Mouse (Mus musculus) thymus, adult 18-20 months (tissue): ENCODE data around the gene Cisd1.
A peak's percentile ranks its signal among the peaks of the same experiment; 100 is the strongest.

Source experiments
- DNase-seq, 2 experiments: peaks; one replicate each; pipeline ENCODE4 v3.0.0; 2022; ENCODE audit warnings: mixed read lengths in 2 of 2

Cisd1 gene

DNA sequence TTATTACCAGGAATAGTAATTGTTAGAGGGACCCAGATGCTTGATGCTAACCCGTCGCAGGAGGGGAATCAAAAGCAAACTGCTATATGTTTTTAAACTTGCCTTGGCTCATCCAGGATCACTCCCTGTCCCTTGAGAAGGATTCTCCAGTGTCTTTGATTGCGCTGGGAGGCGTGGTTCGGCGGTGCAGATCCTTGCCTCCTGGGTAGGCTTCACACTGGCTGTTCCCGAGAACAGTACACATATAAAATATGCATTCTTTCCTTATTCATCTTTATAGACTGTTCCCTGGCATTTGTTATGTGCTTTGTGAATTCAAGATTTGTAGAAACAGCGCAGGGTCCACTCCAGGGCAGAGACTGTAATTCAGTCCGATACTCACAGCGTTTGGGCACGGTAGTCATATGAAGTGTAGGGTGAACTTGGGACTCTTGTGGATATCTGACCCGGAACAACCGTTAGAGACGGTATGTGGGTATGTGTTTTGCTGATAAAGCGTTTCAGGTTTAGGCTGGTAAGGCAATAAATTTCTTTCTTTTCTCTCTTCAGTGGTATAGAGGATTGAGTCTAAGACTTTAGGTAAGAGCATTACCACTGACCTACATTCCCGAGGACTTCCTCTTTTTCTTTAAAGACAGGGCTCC lies 4.0 kb upstream of the Cisd1 start:
- no peak for DNase-seq

- DNase-seq = peak; percentile 43 to 48
Measured at GRCm38 (mm10) chr10:71347964-71348636, 3.3 kb upstream of the Cisd1 start.

DNA sequence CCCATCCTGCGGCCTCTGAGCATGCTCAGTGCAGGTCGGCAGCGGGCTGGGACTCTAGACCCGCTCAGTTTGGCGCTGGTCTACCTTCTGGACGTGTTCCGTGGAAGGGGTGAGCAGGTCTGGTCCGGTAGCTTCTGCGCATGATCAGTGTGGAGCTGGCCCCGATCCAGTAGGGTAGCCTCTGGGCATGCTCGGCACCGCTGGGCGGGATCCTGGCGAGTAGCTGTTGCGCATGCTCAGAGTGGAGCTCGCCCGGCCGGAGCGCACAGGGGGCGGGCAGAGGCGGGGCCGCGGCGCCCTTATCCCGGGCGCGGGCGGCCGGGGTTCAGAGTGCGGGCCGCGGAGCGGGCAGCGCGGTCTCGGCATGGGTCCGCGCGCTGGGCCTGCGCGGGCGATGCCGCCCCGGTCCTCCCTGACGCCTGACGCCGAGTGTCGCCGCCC lies 2.8 kb upstream of the Cisd1 start, which contains the start of gene Ipmk:
Gene Ipmk (plus strand): TSS at position 255 of the 441 bp plus-strand sequence.
- DNase-seq = peak; percentile 93 to 94

DNA sequence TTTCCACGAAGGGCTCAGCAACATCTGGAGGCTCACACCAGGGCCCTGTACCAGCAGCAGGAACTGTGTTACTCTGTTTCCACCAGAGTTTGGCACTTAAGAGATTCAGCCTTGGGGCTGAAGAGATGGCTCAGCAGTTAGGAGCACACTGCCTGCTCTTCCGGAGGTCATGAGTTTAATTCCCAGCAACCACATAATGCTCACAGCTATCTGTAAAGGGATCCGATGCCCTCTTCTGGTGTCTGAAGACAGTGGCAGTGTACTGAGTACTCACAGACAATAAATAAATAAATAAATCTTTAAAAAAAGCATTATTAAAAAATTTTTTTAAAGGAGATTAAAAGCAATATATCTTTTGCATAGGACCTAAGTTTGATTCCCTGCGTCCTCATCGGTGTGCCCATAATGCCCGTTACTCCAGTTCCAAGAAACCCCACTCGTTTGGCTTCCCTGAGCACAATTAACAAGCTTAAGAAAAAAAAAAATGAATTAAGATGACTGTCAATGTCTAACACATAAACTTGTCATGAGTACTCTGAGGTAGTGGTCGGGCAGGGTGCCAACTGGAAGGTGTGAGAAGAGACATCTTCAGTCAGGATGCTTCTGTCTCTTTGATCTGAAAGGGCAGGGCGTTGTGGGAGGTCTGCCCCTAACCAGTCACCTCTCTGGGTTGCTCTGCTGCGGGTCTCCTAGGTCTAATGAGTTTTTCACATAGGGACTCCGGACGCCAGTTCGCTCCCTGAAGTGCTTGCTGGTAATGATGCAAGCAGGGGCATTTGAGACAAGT lies 2.2 kb upstream of the Cisd1 start:
- DNase-seq = no peak

DNA sequence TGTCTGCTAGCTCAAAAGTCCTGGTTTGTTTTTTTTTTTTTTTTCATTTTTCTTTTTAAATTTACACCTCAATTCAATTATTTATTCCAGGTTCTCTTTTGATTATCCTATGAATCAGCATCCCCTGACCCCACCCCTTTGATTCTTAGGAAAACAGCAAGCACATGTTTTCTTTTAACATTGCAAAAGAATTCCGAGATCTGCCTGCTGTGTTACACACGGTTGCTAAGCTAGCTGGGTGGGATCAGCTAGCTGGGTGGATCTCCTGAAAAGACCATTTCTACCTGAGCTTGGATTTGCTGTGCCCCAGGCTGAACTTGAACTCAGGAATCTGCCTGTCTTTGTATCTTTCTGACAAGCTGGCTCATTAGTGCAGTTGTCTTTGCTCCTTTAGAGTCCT lies 1.4 kb upstream of the Cisd1 start:
- DNase-seq = no peak

- DNase-seq = no peak
Measured at GRCm38 (mm10) chr10:71343567-71344265, 1.0 kb downstream of the Cisd1 start.

DNA sequence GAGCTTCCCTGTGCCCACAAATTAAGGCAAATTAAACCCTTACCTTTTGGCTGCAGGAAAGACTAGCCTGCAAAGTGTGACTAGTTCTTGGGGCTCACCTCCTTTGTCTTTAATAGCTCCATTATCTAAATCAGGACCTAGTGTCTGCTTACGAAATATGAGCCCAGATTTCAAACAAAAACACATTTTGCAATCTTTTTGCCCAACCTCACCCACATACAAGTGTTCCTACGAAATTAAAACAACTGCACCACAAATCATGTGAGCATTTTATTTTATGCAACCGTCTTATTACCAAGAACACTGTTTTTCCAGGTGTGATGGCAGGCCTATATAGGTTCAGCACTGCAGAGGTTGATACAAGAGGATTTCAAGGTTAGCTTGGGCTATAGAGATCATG lies 1.6 kb downstream of the Cisd1 start:
- DNase-seq = no peak

DNA sequence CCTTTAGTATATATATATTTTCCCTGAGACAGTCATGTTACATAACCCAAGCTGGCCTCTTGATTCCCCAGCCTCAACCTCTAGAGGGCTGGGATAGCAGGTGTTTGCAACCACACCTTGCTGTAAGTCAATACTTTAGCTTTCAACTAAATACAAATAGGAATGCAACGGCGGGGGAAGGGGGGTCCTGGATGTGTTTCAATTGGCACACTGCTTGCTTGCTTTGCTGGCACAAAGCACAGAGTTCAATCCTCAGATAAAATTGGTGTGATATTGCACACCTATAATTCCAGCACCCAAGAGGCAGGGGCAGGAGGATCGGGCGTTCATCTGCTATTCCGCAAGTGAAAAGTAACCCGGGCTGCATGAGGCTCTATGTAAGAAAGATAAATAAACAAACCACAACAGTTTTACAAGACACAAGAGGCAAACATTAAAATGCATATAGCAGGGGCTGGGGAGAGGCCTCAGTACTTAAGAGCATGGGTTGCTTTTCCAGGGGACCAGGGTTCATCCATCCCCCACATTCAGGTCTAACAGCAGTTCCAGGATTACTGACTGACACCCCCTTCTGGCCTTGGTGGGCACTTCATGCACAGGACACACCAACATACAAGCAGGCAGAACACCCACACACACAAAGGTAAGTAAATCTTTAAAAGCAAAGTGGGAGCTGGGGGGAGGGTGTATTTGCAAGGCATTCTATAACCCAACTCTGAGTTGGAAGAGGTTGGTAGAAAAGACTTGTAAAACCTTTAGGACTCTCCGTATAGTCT lies 2.5 kb downstream of the Cisd1 start:
- DNase-seq = no peak

DNA sequence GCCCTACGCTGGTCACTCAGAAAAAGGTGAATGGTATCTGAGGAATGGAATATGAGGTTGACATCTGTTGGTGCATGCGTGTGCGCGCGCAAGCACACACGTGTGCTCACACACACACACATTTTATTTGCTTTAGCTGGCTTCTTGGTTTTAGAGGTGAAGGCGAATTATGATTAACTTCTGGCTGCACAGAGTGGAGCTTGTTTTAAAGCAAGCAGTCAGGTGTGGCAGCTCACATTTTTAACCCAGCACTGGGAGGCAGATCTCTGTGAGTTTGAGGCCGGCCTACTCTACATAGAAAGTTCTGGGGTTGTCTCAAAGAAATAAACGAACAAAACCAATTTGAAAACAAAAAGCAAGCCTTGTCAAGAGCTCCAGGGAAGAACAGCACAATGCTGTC lies 3.5 kb downstream of the Cisd1 start:
- no peak for DNase-seq

DNA sequence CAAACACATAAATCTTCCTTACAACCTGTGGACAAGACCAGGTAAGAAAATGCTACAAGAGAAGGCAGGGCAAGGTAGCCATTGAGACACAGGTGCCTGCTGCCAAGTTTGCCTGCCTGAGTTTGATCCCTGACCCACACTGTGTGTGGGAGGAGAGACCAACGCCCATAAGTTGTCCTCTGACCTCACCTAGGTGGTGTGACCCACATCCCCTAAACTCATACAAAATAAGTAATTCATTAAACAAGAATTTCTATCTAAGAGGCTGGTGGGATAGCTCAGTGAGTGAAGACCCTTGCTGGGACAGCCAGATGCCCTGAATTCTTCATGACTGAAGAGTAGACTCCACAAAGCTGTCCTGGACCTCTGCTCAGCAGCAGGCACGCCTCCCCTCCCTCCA lies 4.6 kb downstream of the Cisd1 start:
- DNase-seq = no peak

GRCm38 (mm10) chr10:71339463-71339862 lies 5.3 kb downstream of the Cisd1 start:
- no peak for DNase-seq

DNA sequence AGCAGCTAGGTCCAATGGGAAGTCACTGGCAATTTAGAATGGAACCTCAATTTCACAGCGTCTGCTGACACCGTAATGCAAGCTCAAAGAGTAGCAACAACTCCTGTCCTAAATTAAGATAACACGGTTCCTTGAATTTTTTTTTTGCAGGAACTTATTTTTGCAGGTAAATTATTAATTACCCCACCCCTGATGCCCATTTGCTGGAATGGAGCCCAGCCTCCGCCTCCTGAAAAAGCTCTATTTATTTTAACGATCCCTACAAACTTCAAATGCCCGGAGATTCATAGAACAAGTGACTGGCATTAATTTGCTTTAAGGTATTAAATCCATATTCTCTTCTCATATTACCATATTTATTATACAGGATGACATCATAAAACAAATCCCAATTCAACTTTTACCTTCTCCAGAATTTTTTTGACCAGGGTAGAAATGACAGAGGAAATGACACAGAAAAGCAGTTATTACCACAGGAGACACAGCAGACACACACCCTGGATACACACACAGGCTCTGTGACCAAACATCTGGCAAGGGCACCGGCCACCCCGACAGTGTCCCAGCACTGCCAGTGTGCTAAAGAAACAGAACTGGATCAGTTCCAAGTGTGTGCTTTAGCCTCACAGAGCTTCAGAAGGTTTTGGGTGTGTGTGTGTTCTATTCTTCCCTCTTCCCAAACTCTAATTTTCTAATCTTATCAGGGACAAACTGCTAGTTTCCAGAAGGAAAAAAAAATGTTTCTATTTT lies 6.4 kb downstream of the Cisd1 start:
- DNase-seq = no peak

- no peak for DNase-seq
Measured at GRCm38 (mm10) chr10:71337733-71338132, 7.0 kb downstream of the Cisd1 start.

DNA sequence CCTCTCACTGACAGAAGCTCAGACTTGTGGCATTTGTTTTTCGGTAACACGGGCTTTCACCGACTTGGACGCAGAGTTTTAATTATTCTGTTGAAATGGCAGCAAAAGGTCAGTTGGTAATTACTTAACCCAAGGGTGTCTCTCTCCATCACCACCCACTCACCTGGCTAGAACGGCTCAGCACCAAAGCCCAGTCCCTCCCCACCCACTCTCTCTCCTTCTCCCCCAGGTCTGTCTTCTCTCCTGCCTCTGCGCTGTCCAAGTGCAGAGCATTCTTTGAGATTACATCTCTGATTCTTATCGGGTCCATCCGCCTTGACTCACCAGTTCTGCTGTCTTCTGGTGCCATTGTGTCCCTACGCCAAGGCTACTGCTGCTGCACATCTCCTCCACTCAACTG lies 11.9 kb downstream of the Cisd1 start:
- DNase-seq = no peak

- no peak for DNase-seq
Measured at GRCm38 (mm10) chr10:71332376-71332775, 12.4 kb downstream of the Cisd1 start.

GRCm38 (mm10) chr10:71331908-71332307 lies 12.8 kb downstream of the Cisd1 start:
- no peak for DNase-seq

- DNase-seq = no peak
Measured at GRCm38 (mm10) chr10:71330070-71330469, 14.7 kb downstream of the Cisd1 start.

DNA sequence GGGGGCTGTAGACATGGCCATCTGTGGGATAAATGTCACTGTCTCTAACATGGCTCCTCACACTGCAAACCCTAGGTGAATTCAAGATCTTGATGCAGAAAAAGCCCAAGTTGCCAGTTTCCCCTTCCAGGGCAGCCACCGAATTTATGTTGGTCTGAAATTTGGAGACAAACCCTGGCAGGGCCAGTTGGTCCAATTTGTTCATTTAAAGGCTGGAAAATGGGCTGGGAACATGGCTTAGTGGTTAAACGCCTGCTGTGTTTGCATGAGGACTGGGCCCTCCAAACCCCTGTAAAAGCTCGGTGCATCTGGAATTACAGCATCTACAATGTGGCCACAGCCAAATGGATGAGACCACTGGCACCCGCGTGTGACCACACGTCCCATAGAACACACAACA lies 15.5 kb downstream of the Cisd1 start:
- no peak for DNase-seq

- DNase-seq = no peak
Measured at GRCm38 (mm10) chr10:71328870-71329269, 15.9 kb downstream of the Cisd1 start.

- no peak for DNase-seq
Measured at GRCm38 (mm10) chr10:71328382-71328781, 16.4 kb downstream of the Cisd1 start.

DNA sequence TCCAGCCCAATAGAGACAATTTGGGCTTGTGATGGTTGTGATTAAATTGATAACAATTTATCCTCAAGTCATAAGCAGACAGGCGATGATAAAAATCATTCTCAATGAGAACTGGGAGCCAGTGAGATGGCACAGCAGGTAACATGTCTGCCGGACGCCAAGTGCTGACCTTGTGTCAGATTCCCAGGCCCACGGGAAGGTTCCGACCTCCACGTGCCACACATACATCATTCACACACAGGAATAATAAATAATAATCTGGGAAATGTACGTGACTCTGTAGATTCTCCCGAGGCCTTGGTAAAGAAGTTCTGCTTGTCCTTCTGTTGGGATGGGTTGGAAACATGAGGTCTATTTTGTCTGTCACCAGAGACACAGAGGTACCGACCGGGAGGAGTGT lies 17.4 kb downstream of the Cisd1 start:
- DNase-seq = no peak

- peak; percentile 28 to 44 for DNase-seq
Measured at GRCm38 (mm10) chr10:71326789-71327188, 18.0 kb downstream of the Cisd1 start.
